ENCODE assay signal across 18 mouse cellular contexts in the genomic region with DNA sequence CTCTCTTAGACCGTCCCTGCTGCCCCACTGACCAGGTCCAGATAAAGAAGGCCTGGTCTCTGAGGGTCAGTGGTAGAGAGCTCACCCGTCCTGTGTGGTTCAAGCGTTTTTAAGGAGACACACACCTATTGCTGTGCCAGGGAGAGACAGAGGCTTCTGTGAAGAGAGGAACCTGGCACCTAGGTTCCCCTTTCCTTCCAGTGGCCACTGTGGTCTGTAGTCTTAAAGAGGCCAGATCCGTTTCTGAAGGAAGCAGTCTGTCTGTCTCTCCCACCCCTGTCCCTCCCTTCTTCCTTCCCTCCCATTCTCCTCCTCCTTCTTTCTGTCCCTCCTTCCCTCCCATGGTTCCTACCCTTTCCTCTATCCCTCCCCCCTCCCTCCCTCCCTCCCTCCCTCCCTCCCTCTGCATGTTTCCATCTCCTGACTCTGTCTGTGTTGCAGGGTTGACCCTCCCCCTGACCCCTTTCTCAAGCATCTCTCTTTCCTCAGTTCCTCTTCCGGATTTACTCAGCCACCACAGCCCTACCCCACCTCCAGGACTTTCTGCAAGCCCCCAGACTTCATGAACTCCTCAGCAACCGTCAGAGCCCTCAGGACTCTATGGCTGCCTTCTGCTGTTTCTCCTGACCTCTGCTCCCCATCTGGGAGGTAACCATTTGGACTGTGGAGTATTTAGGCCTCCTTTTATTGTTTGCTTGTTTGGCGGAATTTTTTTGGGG.
DNase-seq lines count a peak whose midpoint lies in the region; ATAC-seq lines count a peak whose summit lies in the region.
"Had no signal": no experiment of that assay in that cellular context is flagged by ENCODE, and none has a peak within 500 bp of the region (broad histone marks: within the 10 kb centered on the region; RNA-seq: fewer than 3 reads in every experiment).

No protein-coding gene starts in this region.

- no peaks in the 10 kb centered on the region for H3K36me3 ChIP-seq in hindbrain, embryonic 10.5 days
- H3K36me3 ChIP-seq in hindbrain, embryonic 12.5 days: no peaks in the 10 kb centered on the region
- H3K36me3 ChIP-seq: heart, embryonic 13.5 days; hindbrain, embryonic 13.5 days; midbrain, embryonic 12.5 days had no signal

- WGBS in hindbrain, embryonic 10.5 days: 59% methylated on average over 7 of the region's 7 CpGs
- WGBS in hindbrain, embryonic 12.5 days: 50% methylated on average over 7 of the region's 7 CpGs

- peaks cover 16% of the 10 kb centered on the region; the same call in 1 of the 2 replicates for H3K4me1 ChIP-seq in hindbrain, embryonic 10.5 days (replicated peaks)
- H3K4me1 ChIP-seq in hindbrain, embryonic 12.5 days: no peaks in the 10 kb centered on the region; the same call in 1 of the 2 replicates
- H3K4me1 ChIP-seq: heart, embryonic 13.5 days; hindbrain, embryonic 13.5 days had no signal

- no peak overlapping the region for H3K4me2 ChIP-seq in hindbrain, embryonic 12.5 days (replicated peaks)
- H3K4me2 ChIP-seq: heart, embryonic 13.5 days; hindbrain, embryonic 13.5 days; midbrain, embryonic 12.5 days had no signal

- no peak overlapping the region for H3K4me3 ChIP-seq in hindbrain, embryonic 10.5 days
- H3K4me3 ChIP-seq in hindbrain, embryonic 12.5 days: no peak overlapping the region
- H3K4me3 ChIP-seq: heart, embryonic 13.5 days; hindbrain, embryonic 13.5 days; midbrain, embryonic 12.5 days had no signal

- H3K27me3 ChIP-seq in hindbrain, embryonic 10.5 days (ENCODE audit: insufficient read depth, poor library complexity, severe bottlenecking): no peaks in the 10 kb centered on the region
- H3K27me3 ChIP-seq in hindbrain, embryonic 12.5 days: no peaks in the 10 kb centered on the region
- H3K27me3 ChIP-seq: hindbrain, embryonic 13.5 days; midbrain, embryonic 12.5 days had no signal

- peak overlapping the region; percentile 46 for H3K27ac ChIP-seq in hindbrain, embryonic 10.5 days
- H3K27ac ChIP-seq in hindbrain, embryonic 12.5 days: no peak overlapping the region
- H3K27ac ChIP-seq: heart, embryonic 13.5 days; hindbrain, embryonic 13.5 days; midbrain, embryonic 12.5 days had no signal

- no peak for ATAC-seq in hindbrain, embryonic 12.5 days (ENCODE audit: low FRiP score)
- peak; percentile 81 for ATAC-seq in granulocyte monocyte progenitor cell, adult 5-6 weeks (replicated peaks; ENCODE audit: poor library complexity, severe bottlenecking)
- peak; percentile 80 for ATAC-seq in neutrophil, adult 5-6 weeks (ENCODE audit: extremely low read depth, insufficient number of reproducible peaks, low FRiP score, poor library complexity, severe bottlenecking)
- ATAC-seq: intestine, postnatal 0 days had no signal

- DNase-seq in hindbrain, embryonic 10.5 days (ENCODE audit: low spot score): no peak
- DNase-seq in spleen, postnatal 4 days (ENCODE audit: low spot score in 2 of 2): peak; percentile 25 to 63
- no peak for DNase-seq in spleen, adult 18-20 months
- no peak for DNase-seq in cerebellum, postnatal 25 days
- no peak for DNase-seq in lung, postnatal 25 days (ENCODE audit: low spot score)
- DNase-seq: adrenal gland, postnatal 14 days; cerebellum, adult 9-10 months; gastrocnemius, postnatal 36 days; kidney, postnatal 14 days; left cerebral cortex, postnatal 4 days; lung, adult 2 months had no signal

- no peak overlapping the region for H3K9ac ChIP-seq in hindbrain, embryonic 12.5 days
- H3K9ac ChIP-seq: heart, embryonic 13.5 days; hindbrain, embryonic 13.5 days; midbrain, embryonic 12.5 days had no signal

- no peaks in the 10 kb centered on the region for H3K9me3 ChIP-seq in hindbrain, embryonic 10.5 days
- no peaks in the 10 kb centered on the region for H3K9me3 ChIP-seq in hindbrain, embryonic 12.5 days (replicated peaks)
- H3K9me3 ChIP-seq: heart, embryonic 13.5 days; hindbrain, embryonic 13.5 days; midbrain, embryonic 12.5 days had no signal

Comparison
In these comparisons a context has a peak if more than half of its experiments do, and no peak if none do; other contexts are left out.
1. DNase-seq: peak in spleen, postnatal 4 days (2 of 2); none in hindbrain, embryonic 10.5 days (single experiment), spleen, adult 18-20 months (0 of 2), cerebellum, postnatal 25 days (0 of 2) and lung, postnatal 25 days (single experiment).